Mouse (Mus musculus) midbrain, embryonic 12.5 days (tissue): ENCODE results near the gene Gimap3. TPM values are rescaled to one million over a fixed set of nuclear protein-coding genes. Genes with fewer than 3 reads are reported as not detected.

Source experiments
- ATAC-seq: fragments of 200-750 bp; cut with Nextera tagmentation; 2 replicates; pipeline ENCODE4 v1.8.0; 2017; ENCODE audit warnings: low read depth, moderate TSS enrichment, moderate library complexity; ENCODE audit not compliant: low FRiP score
- H3K27ac ChIP-seq: fragments of 300-500 bp; sonication (generic); replicated peaks from 2 replicates; pipeline ENCODE4 v1.5.1; 2016; ENCODE audit warnings: mild to moderate bottlenecking
- H3K27me3 ChIP-seq: fragments of 300-500 bp; sonication (generic); 2 replicates; pipeline ENCODE4 v1.6.1; 2016; ENCODE audit warnings: mild to moderate bottlenecking
- H3K36me3 ChIP-seq: fragments of 300-500 bp; sonication (generic); 2 replicates; pipeline ENCODE4 v1.6.1; 2016
- H3K4me1 ChIP-seq: fragments of 300-500 bp; sonication (generic); 2 replicates; pipeline ENCODE4 v1.6.1; 2016
- H3K4me2 ChIP-seq: fragments of 300-500 bp; sonication (generic); replicated peaks from 2 replicates; pipeline ENCODE4 v1.6.1; 2016; ENCODE audit warnings: mild to moderate bottlenecking, moderate library complexity
- H3K4me3 ChIP-seq: fragments of 300-500 bp; sonication (generic); 2 replicates; pipeline ENCODE4 v1.5.1; 2016; ENCODE audit warnings: mild to moderate bottlenecking
- H3K9ac ChIP-seq: fragments of 300-500 bp; sonication (generic); replicated peaks from 2 replicates; pipeline ENCODE4 v1.6.1; 2016; ENCODE audit warnings: mild to moderate bottlenecking, moderate library complexity
- H3K9me3 ChIP-seq: fragments of 300-500 bp; sonication (generic); 2 replicates; pipeline ENCODE4 v1.6.1; 2016; ENCODE audit warnings: mild to moderate bottlenecking
- WGBS: fragments of 180-500 bp; shearing (Covaris S2); methylation state at CpG from one replicate; pipeline ENCODE4 v1.1.7; 2016; 5-methylcytosine and 5-hydroxymethylcytosine counted together
- polyA plus RNA-seq: library from polyadenylated mRNA; unstranded; fragments of >200 nt; fragmentation: Nextera tagmentation; extraction: Ambion mirVana; gene quantifications from 2 replicates; pipeline ENCODE4 v1.2.1, GENCODE M21; 2016

The Gimap3 gene
- polyA plus RNA-seq, 1 experiment from 2014 or later: not detected

DNA sequence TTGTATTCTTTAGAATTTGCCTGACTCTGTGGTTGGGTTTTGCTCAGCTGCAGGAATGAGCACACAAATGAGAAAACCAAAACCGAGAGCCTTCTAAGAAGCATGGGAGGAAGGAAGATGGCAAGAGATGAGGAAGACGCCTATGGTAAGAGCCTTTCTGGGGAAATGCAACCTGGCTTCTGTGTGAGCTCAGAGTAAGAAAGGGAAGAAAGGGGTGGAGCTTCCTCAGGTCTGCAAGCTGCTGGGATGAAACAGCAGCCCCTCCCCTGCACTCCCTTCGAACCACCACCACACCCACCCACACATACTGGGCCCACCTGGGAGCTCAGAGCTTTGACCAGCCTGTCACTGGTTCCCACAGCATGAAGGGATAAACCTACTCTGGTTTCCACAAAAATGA is 29.4 kb downstream of the Gimap3 start:
- Histone ChIP-seq H3K9ac (no peak overlapping the region), H3K36me3 (no peaks in the 10 kb centered on the region), H3K27me3 (peaks cover 44% of the 10 kb centered on the region), H3K4me2 (no peak overlapping the region), H3K4me1 (peaks cover 8% of the 10 kb centered on the region; the same call in 1 of the 2 replicates), H3K27ac (no peak overlapping the region), H3K9me3 (no peaks in the 10 kb centered on the region), H3K4me3 (no peak overlapping the region)
- ATAC-seq: no peak
- WGBS: 30% methylated on average over 3 of the region's 3 CpGs

GRCm38 (mm10) chr6:48740501-48741169 is 30.0 kb downstream of the Gimap3 start:
- Histone ChIP-seq H3K9me3 (no peaks in the 10 kb centered on the region), H3K27ac (no peak overlapping the region), H3K36me3 (no peaks in the 10 kb centered on the region), H3K27me3 (peaks cover 38% of the 10 kb centered on the region), H3K4me2 (no peak overlapping the region), H3K9ac (no peak overlapping the region), H3K4me1 (peaks cover 6% of the 10 kb centered on the region; the same call in 1 of the 2 replicates), H3K4me3 (no peak overlapping the region)
- 75% methylated on average over 3 of the region's 3 CpGs for WGBS
- no peak for ATAC-seq

DNA sequence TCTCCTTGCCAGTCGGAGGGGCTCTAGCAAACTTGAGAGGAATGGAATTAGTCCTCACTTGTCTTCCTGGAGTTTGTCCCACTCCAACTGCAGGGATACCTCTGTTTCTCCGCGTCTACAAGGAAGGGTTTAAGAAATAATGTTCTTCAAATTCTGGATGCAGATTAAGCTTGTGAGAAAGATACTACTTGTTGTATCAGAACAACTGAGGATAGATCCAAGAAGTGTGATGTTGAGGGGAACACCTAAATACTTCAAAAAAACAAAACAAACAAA is 30.9 kb downstream of the Gimap3 start:
- Histone ChIP-seq H3K4me2 (no peak overlapping the region), H3K9ac (no peak overlapping the region), H3K9me3 (no peaks in the 10 kb centered on the region), H3K4me3 (no peak overlapping the region), H3K36me3 (no peaks in the 10 kb centered on the region), H3K27me3 (peaks cover 36% of the 10 kb centered on the region), H3K4me1 (peaks cover 6% of the 10 kb centered on the region; the same call in 1 of the 2 replicates), H3K27ac (no peak overlapping the region)
- WGBS: 89% methylated on average over 3 of the region's 3 CpGs
- ATAC-seq: no peak

GRCm38 (mm10) chr6:48738961-48739779 is 31.5 kb downstream of the Gimap3 start, which contains the start of gene Gimap1:
Gimap1 (plus strand) TSS chr6:48739054.
- Histone ChIP-seq H3K36me3 (no peaks in the 10 kb centered on the region), H3K4me1 (peaks cover 6% of the 10 kb centered on the region; the same call in 1 of the 2 replicates), H3K27ac (no peak within 1 kb of the TSS), H3K4me2 (no peak within 1 kb of the TSS), H3K9ac (no peak within 1 kb of the TSS), H3K9me3 (no peaks in the 10 kb centered on the region), H3K4me3 (no peak within 1 kb of the TSS), H3K27me3 (peaks cover 34% of the 10 kb centered on the region)
- WGBS: 82% methylated on average over 15 of the region's 15 CpGs
- ATAC-seq: no peak

DNA sequence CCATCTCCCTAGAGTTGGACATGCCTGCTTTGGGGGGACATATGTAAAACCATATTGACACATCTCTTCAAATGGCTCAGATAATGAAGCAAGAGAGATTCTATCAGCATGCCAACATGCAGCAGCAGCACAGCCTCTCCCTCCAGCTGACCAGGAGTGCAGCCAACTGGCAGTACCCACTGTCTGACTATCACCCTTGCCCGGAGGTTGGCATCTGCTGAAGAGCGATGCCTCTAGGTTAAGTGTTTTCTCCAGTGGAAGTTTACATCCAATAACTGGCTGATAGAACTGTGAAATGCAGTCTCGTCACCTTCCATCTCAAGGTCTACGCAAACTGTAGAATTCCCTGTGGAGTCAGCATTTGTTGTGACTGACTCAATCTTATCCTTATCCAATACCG is 33.0 kb downstream of the Gimap3 start:
- no peak for ATAC-seq
- no peak overlapping the region for H3K4me3 ChIP-seq
- H3K4me2 ChIP-seq: no peak overlapping the region
- no peak overlapping the region for H3K27ac ChIP-seq
- peaks cover 2% of the 10 kb centered on the region; the same call in 1 of the 2 replicates for H3K4me1 ChIP-seq
- no peaks in the 10 kb centered on the region for H3K36me3 ChIP-seq
- peaks cover 20% of the 10 kb centered on the region for H3K27me3 ChIP-seq
- WGBS: 91% methylated on average over 5 of the region's 5 CpGs
- no peak overlapping the region for H3K9ac ChIP-seq
- no peaks in the 10 kb centered on the region for H3K9me3 ChIP-seq

- Histone ChIP-seq H3K36me3 (no peaks in the 10 kb centered on the region), H3K4me3 (no peak overlapping the region), H3K4me1 (no peaks in the 10 kb centered on the region), H3K27me3 (peaks cover 14% of the 10 kb centered on the region), H3K9ac (no peak overlapping the region), H3K9me3 (no peaks in the 10 kb centered on the region), H3K4me2 (no peak overlapping the region), H3K27ac (no peak overlapping the region)
- no peak for ATAC-seq
- 77% methylated on average over 2 of the region's 2 CpGs for WGBS
Observed at GRCm38 (mm10) chr6:48737053-48737452, 33.6 kb downstream of the Gimap3 start.

- Histone ChIP-seq H3K4me3 (no peak overlapping the region), H3K27ac (no peak overlapping the region), H3K4me1 (no peaks in the 10 kb centered on the region), H3K9ac (no peak overlapping the region), H3K9me3 (no peaks in the 10 kb centered on the region), H3K27me3 (no peaks in the 10 kb centered on the region), H3K4me2 (no peak overlapping the region), H3K36me3 (no peaks in the 10 kb centered on the region)
- 74% methylated on average over 1 of the region's 1 CpGs for WGBS
- no peak for ATAC-seq
Observed at GRCm38 (mm10) chr6:48733660-48734059, 37.0 kb downstream of the Gimap3 start.

- Histone ChIP-seq H3K9ac (no peak overlapping the region), H3K4me2 (no peak overlapping the region), H3K27me3 (no peaks in the 10 kb centered on the region), H3K36me3 (no peaks in the 10 kb centered on the region), H3K4me3 (no peak overlapping the region), H3K9me3 (no peaks in the 10 kb centered on the region), H3K27ac (no peak overlapping the region), H3K4me1 (no peaks in the 10 kb centered on the region)
- no peak for ATAC-seq
- WGBS: 60% methylated on average over 8 of the region's 8 CpGs
Observed at GRCm38 (mm10) chr6:48732864-48733304, 37.8 kb downstream of the Gimap3 start.

DNA sequence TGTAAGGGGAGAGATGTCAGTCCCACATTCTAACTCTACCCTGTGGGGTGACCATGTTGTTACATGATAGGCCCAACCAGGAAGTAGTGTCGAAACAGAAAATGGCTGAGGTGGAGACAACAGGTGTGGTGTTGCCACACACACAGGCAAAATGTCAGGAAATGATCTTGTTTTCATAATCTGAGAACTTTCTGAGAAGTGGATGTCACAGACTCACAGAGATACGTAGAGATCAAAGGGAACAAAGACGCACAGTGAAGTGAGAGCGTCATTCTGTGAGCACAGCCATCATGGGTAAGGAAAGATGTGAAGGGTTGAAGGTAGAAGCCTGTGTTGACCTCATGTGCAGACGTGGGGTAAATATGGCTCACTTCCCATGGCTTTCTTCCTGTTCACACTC is 42.9 kb downstream of the Gimap3 start:
- WGBS: 90% methylated on average over 5 of the region's 5 CpGs
- Histone ChIP-seq H3K4me3 (no peak overlapping the region), H3K9ac (no peak overlapping the region), H3K36me3 (no peaks in the 10 kb centered on the region), H3K27me3 (no peaks in the 10 kb centered on the region), H3K4me1 (peaks cover 5% of the 10 kb centered on the region; the same call in 1 of the 2 replicates), H3K4me2 (no peak overlapping the region), H3K27ac (no peak overlapping the region), H3K9me3 (no peaks in the 10 kb centered on the region)
- ATAC-seq: no peak

GRCm38 (mm10) chr6:48725476-48725875 is 45.2 kb downstream of the Gimap3 start:
- no CpG with 5 or more reads among the region's 1 CpGs for WGBS
- Histone ChIP-seq H3K9me3 (no peaks in the 10 kb centered on the region), H3K4me1 (peaks cover 5% of the 10 kb centered on the region; the same call in 1 of the 2 replicates), H3K36me3 (no peaks in the 10 kb centered on the region), H3K4me2 (no peak overlapping the region), H3K4me3 (no peak overlapping the region), H3K27ac (no peak overlapping the region), H3K27me3 (no peaks in the 10 kb centered on the region), H3K9ac (no peak overlapping the region)
- ATAC-seq: no peak

DNA sequence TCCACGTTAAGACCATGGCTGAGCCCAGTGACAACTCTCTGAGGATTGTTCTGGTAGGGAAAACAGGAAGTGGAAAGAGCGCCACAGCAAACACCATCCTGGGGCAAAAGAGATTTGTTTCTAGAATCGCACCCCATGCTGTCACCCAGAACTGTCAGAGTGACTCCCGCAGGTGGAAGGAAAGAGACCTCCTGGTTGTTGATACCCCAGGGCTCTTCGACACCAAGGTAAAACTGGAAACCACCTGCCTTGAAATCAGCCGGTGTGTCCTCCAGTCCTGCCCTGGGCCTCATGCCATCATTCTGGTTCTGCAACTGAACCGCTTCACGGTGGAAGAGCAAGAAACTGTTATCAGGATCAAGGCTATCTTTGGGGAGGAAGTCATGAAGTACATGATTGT is 47.2 kb downstream of the Gimap3 start:
- Histone ChIP-seq H3K27ac (no peak overlapping the region), H3K4me1 (peaks cover 5% of the 10 kb centered on the region; the same call in 1 of the 2 replicates), H3K36me3 (no peaks in the 10 kb centered on the region), H3K4me3 (no peak overlapping the region), H3K9me3 (no peaks in the 10 kb centered on the region), H3K9ac (no peak overlapping the region), H3K27me3 (no peaks in the 10 kb centered on the region), H3K4me2 (no peak overlapping the region)
- no peak for ATAC-seq
- 91% methylated on average over 8 of the region's 8 CpGs for WGBS

- ATAC-seq: no peak
- WGBS: 90% methylated on average over 4 of the region's 4 CpGs
- Histone ChIP-seq H3K9me3 (no peaks in the 10 kb centered on the region), H3K36me3 (no peaks in the 10 kb centered on the region), H3K27ac (no peak overlapping the region), H3K4me3 (no peak overlapping the region), H3K4me1 (peaks cover 1% of the 10 kb centered on the region; the same call in 1 of the 2 replicates), H3K27me3 (no peaks in the 10 kb centered on the region), H3K9ac (no peak overlapping the region), H3K4me2 (no peak overlapping the region)
Observed at GRCm38 (mm10) chr6:48720326-48720725, 50.3 kb downstream of the Gimap3 start.
